Mouse (Mus musculus): ENCODE measurements around the gene Tmc6. TPM values are rescaled to one million over a fixed set of nuclear protein-coding genes. Genes with fewer than 3 reads are reported as not detected.
A peak's percentile ranks its signal among the peaks of the same experiment; 100 is the strongest.

The Tmc6 gene
- polyA plus RNA-seq, 1 experiment from 2014 or later: 62.1 TPM

GRCm38 (mm10) chr11:117761801-117762200 is 20.2 kb downstream of the Tmc6 start:
- Histone ChIP-seq H3K4me2 (no peak overlapping the region), H3K36me3 (ENCODE audit: control insufficient read depth, insufficient read depth, low read length) (peaks cover 43% of the 10 kb centered on the region), H3K4me1 (replicated peaks; ENCODE audit: control insufficient read depth, insufficient read depth, low read length) (no peaks in the 10 kb centered on the region), H3K9me3 (ENCODE audit: control insufficient read depth, low read length) (no peaks in the 10 kb centered on the region), H3K27ac (ENCODE audit: low read depth, low read length) (no peak overlapping the region), H3K4me3 (ENCODE audit: low read depth, low read length) (no peak overlapping the region), H3K9ac (ENCODE audit: low read depth, low read length) (no peak overlapping the region), H3K27me3 (replicated peaks; ENCODE audit: control insufficient read depth, insufficient read depth, low read length) (no peaks in the 10 kb centered on the region)
- ATAC-seq (replicated peaks; ENCODE audit: low FRiP score) (no peak), DNase-seq (ENCODE audit: low spot score) (no peak)
- WGBS: 90% methylated on average over 13 of the region's 13 CpGs

- Histone ChIP-seq H3K9ac (ENCODE audit: low read depth, low read length) (no peak overlapping the region), H3K27me3 (replicated peaks; ENCODE audit: control insufficient read depth, insufficient read depth, low read length) (no peaks in the 10 kb centered on the region), H3K4me3 (ENCODE audit: low read depth, low read length) (no peak overlapping the region), H3K9me3 (ENCODE audit: control insufficient read depth, low read length) (no peaks in the 10 kb centered on the region), H3K4me1 (replicated peaks; ENCODE audit: control insufficient read depth, insufficient read depth, low read length) (no peaks in the 10 kb centered on the region), H3K36me3 (ENCODE audit: control insufficient read depth, insufficient read depth, low read length) (peaks cover 43% of the 10 kb centered on the region), H3K27ac (ENCODE audit: low read depth, low read length) (no peak overlapping the region), H3K4me2 (no peak overlapping the region)
- ATAC-seq (replicated peaks; ENCODE audit: low FRiP score) (no peak), DNase-seq (ENCODE audit: low spot score) (no peak)
- 91% methylated on average over 26 of the region's 26 CpGs for WGBS
These were observed 21.5 kb downstream of the Tmc6 start for GRCm38 (mm10) chr11:117760374-117761119.

- DNase-seq (ENCODE audit: low spot score) (no peak), ATAC-seq (replicated peaks; ENCODE audit: low FRiP score) (no peak)
- Histone ChIP-seq H3K36me3 (ENCODE audit: control insufficient read depth, insufficient read depth, low read length) (peaks cover 37% of the 10 kb centered on the region), H3K4me3 (ENCODE audit: low read depth, low read length) (no peak overlapping the region), H3K9me3 (ENCODE audit: control insufficient read depth, low read length) (no peaks in the 10 kb centered on the region), H3K27me3 (replicated peaks; ENCODE audit: control insufficient read depth, insufficient read depth, low read length) (no peaks in the 10 kb centered on the region), H3K4me2 (no peak overlapping the region), H3K9ac (ENCODE audit: low read depth, low read length) (no peak overlapping the region), H3K27ac (ENCODE audit: low read depth, low read length) (no peak overlapping the region), H3K4me1 (replicated peaks; ENCODE audit: control insufficient read depth, insufficient read depth, low read length) (no peaks in the 10 kb centered on the region)
- WGBS: 90% methylated on average over 10 of the region's 10 CpGs
These were observed 22.7 kb downstream of the Tmc6 start for GRCm38 (mm10) chr11:117759267-117759666.

- Histone ChIP-seq H3K9ac (ENCODE audit: low read depth, low read length) (no peak overlapping the region), H3K9me3 (ENCODE audit: control insufficient read depth, low read length) (no peaks in the 10 kb centered on the region), H3K27ac (ENCODE audit: low read depth, low read length) (no peak overlapping the region), H3K4me1 (replicated peaks; ENCODE audit: control insufficient read depth, insufficient read depth, low read length) (no peaks in the 10 kb centered on the region), H3K4me3 (ENCODE audit: low read depth, low read length) (no peak overlapping the region), H3K27me3 (replicated peaks; ENCODE audit: control insufficient read depth, insufficient read depth, low read length) (no peaks in the 10 kb centered on the region), H3K4me2 (no peak overlapping the region), H3K36me3 (ENCODE audit: control insufficient read depth, insufficient read depth, low read length) (peaks cover 39% of the 10 kb centered on the region)
- ATAC-seq (replicated peaks; ENCODE audit: low FRiP score) (no peak), DNase-seq (ENCODE audit: low spot score) (no peak)
- 96% methylated on average over 7 of the region's 7 CpGs for WGBS
These were observed 26.1 kb downstream of the Tmc6 start for GRCm38 (mm10) chr11:117755891-117756290.

- Histone ChIP-seq H3K27me3 (replicated peaks; ENCODE audit: control insufficient read depth, insufficient read depth, low read length) (no peaks in the 10 kb centered on the region), H3K36me3 (ENCODE audit: control insufficient read depth, insufficient read depth, low read length) (peaks cover 29% of the 10 kb centered on the region), H3K4me1 (replicated peaks; ENCODE audit: control insufficient read depth, insufficient read depth, low read length) (no peaks in the 10 kb centered on the region), H3K4me3 (ENCODE audit: low read depth, low read length) (no peak overlapping the region), H3K4me2 (no peak overlapping the region), H3K27ac (ENCODE audit: low read depth, low read length) (no peak overlapping the region), H3K9me3 (ENCODE audit: control insufficient read depth, low read length) (no peaks in the 10 kb centered on the region), H3K9ac (ENCODE audit: low read depth, low read length) (no peak overlapping the region)
- WGBS: 87% methylated on average over 6 of the region's 6 CpGs
- ATAC-seq (replicated peaks; ENCODE audit: low FRiP score): no peak
- no peak for DNase-seq (ENCODE audit: low spot score)
These were observed 30.5 kb downstream of the Tmc6 start for GRCm38 (mm10) chr11:117751544-117751943.

GRCm38 (mm10) chr11:117749414-117749813 is 32.6 kb downstream of the Tmc6 start:
- Histone ChIP-seq H3K4me1 (replicated peaks; ENCODE audit: control insufficient read depth, insufficient read depth, low read length) (no peaks in the 10 kb centered on the region), H3K27ac (ENCODE audit: low read depth, low read length) (no peak overlapping the region), H3K4me3 (ENCODE audit: low read depth, low read length) (no peak overlapping the region), H3K9me3 (ENCODE audit: control insufficient read depth, low read length) (no peaks in the 10 kb centered on the region), H3K4me2 (no peak overlapping the region), H3K36me3 (ENCODE audit: control insufficient read depth, insufficient read depth, low read length) (peaks cover 24% of the 10 kb centered on the region; the same call in 1 of the 2 replicates), H3K27me3 (replicated peaks; ENCODE audit: control insufficient read depth, insufficient read depth, low read length) (no peaks in the 10 kb centered on the region), H3K9ac (ENCODE audit: low read depth, low read length) (no peak overlapping the region)
- DNase-seq (ENCODE audit: low spot score): no peak
- 89% methylated on average over 10 of the region's 10 CpGs for WGBS
- ATAC-seq (replicated peaks; ENCODE audit: low FRiP score): no peak

GRCm38 (mm10) chr11:117748628-117749027 is 33.4 kb downstream of the Tmc6 start:
- WGBS: 81% methylated on average over 4 of the region's 4 CpGs
- H3K36me3 ChIP-seq (ENCODE audit: control insufficient read depth, insufficient read depth, low read length): peaks cover 23% of the 10 kb centered on the region
- ATAC-seq (replicated peaks; ENCODE audit: low FRiP score): no peak

GRCm38 (mm10) chr11:117743454-117744030 is 38.5 kb downstream of the Tmc6 start:
- Histone ChIP-seq H3K4me3 (ENCODE audit: low read depth, low read length) (no peak overlapping the region), H3K27me3 (replicated peaks; ENCODE audit: control insufficient read depth, insufficient read depth, low read length) (no peaks in the 10 kb centered on the region), H3K4me2 (no peak overlapping the region), H3K9me3 (ENCODE audit: control insufficient read depth, low read length) (no peaks in the 10 kb centered on the region), H3K36me3 (ENCODE audit: control insufficient read depth, insufficient read depth, low read length) (peaks cover 40% of the 10 kb centered on the region), H3K4me1 (replicated peaks; ENCODE audit: control insufficient read depth, insufficient read depth, low read length) (no peaks in the 10 kb centered on the region; the same call in 1 of the 2 replicates), H3K27ac (ENCODE audit: low read depth, low read length) (no peak overlapping the region), H3K9ac (ENCODE audit: low read depth, low read length) (no peak overlapping the region)
- no peak for DNase-seq (ENCODE audit: low spot score)
- ATAC-seq (replicated peaks; ENCODE audit: low FRiP score): 0 out of 2 replicates have a peak, but pooled peaks have one; percentile 41
- 50% methylated on average over 4 of the region's 4 CpGs for WGBS

More at GRCm38 (mm10) chr11:117748628-117749027, 33.4 kb downstream of the Tmc6 start:
- H3K9me3 ChIP-seq (ENCODE audit: control insufficient read depth, low read length): no peaks in the 10 kb centered on the region
- H3K4me1 ChIP-seq (replicated peaks; ENCODE audit: control insufficient read depth, insufficient read depth, low read length): no peaks in the 10 kb centered on the region
- H3K9ac ChIP-seq (ENCODE audit: low read depth, low read length): no peak overlapping the region
- H3K27ac ChIP-seq (ENCODE audit: low read depth, low read length): no peak overlapping the region
- DNase-seq (ENCODE audit: low spot score): no peak
- no peak overlapping the region for H3K4me2 ChIP-seq
- no peaks in the 10 kb centered on the region for H3K27me3 ChIP-seq (replicated peaks; ENCODE audit: control insufficient read depth, insufficient read depth, low read length)
- no peak overlapping the region for H3K4me3 ChIP-seq (ENCODE audit: low read depth, low read length)

GRCm38 (mm10) chr11:117742715-117743114 is 39.3 kb downstream of the Tmc6 start:
- no peaks in the 10 kb centered on the region for H3K27me3 ChIP-seq (replicated peaks; ENCODE audit: control insufficient read depth, insufficient read depth, low read length)
- no peak overlapping the region for H3K9ac ChIP-seq (ENCODE audit: low read depth, low read length)
- no peak overlapping the region for H3K4me3 ChIP-seq (ENCODE audit: low read depth, low read length)
- no peak overlapping the region for H3K27ac ChIP-seq (ENCODE audit: low read depth, low read length)
- no peak for DNase-seq (ENCODE audit: low spot score)
- no peaks in the 10 kb centered on the region; the same call in 1 of the 2 replicates for H3K4me1 ChIP-seq (replicated peaks; ENCODE audit: control insufficient read depth, insufficient read depth, low read length)
- no peaks in the 10 kb centered on the region for H3K9me3 ChIP-seq (ENCODE audit: control insufficient read depth, low read length)
- peaks cover 39% of the 10 kb centered on the region for H3K36me3 ChIP-seq (ENCODE audit: control insufficient read depth, insufficient read depth, low read length)
- no peak for ATAC-seq (replicated peaks; ENCODE audit: low FRiP score)
- no peak overlapping the region for H3K4me2 ChIP-seq
- 79% methylated on average over 8 of the region's 8 CpGs for WGBS

Measured in liver, embryonic 11.5 days (tissue).